Mouse (Mus musculus): ENCODE measurements at regions not wholly inside any gene's neighbourhood (a gene's known extent, or its start where the extent isn't known, plus 50 kb on each side); places are given as distances from the start of the nearest gene placed in this dataset.

GRCm38 (mm10) chr17:65169981-65170617 is 334.2 kb upstream of the 4930583I09Rik start:
- H3K4me3 ChIP-seq (ENCODE audit: low read depth, low read length), result no peak overlapping the region
- H3K4me1 ChIP-seq (ENCODE audit: control insufficient read depth, insufficient read depth, low read length), result no peaks in the 10 kb centered on the region
- no peak overlapping the region for H3K9ac ChIP-seq (replicated peaks; ENCODE audit: low read depth, low read length)
- 70% methylated on average over 4 of the region's 4 CpGs for WGBS
- no peaks in the 10 kb centered on the region for H3K27me3 ChIP-seq (ENCODE audit: control insufficient read depth, insufficient read depth, low read length)
- H3K4me2 ChIP-seq (replicated peaks; ENCODE audit: low read depth, low read length), result no peak overlapping the region
- no peak for ATAC-seq (ENCODE audit: insufficient number of reproducible peaks, insufficient read depth, low FRiP score, low read depth)
- no peaks in the 10 kb centered on the region for H3K9me3 ChIP-seq (ENCODE audit: control insufficient read depth, low read depth, low read length)
- H3K36me3 ChIP-seq (ENCODE audit: control insufficient read depth, insufficient read depth, low read length), result no peaks in the 10 kb centered on the region
- H3K27ac ChIP-seq (ENCODE audit: low read length), result no peak overlapping the region

- no peak for ATAC-seq (ENCODE audit: insufficient number of reproducible peaks, insufficient read depth, low FRiP score, low read depth)
- no peak overlapping the region for H3K9ac ChIP-seq (replicated peaks; ENCODE audit: low read depth, low read length)
- H3K4me3 ChIP-seq (ENCODE audit: low read depth, low read length), result no peak overlapping the region
- H3K9me3 ChIP-seq (ENCODE audit: control insufficient read depth, low read depth, low read length), result 0 out of 2 replicates have a peak, but pooled peaks cover 4% of the 10 kb centered on the region
- no peak overlapping the region for H3K4me2 ChIP-seq (replicated peaks; ENCODE audit: low read depth, low read length)
- H3K36me3 ChIP-seq (ENCODE audit: control insufficient read depth, insufficient read depth, low read length), result no peaks in the 10 kb centered on the region
- WGBS, result 87% methylated on average over 2 of the region's 2 CpGs
- no peaks in the 10 kb centered on the region for H3K4me1 ChIP-seq (ENCODE audit: control insufficient read depth, insufficient read depth, low read length)
- no peaks in the 10 kb centered on the region for H3K27me3 ChIP-seq (ENCODE audit: control insufficient read depth, insufficient read depth, low read length)
- H3K27ac ChIP-seq (ENCODE audit: low read length), result no peak overlapping the region
Measured at GRCm38 (mm10) chr17:65146376-65146775, 310.5 kb upstream of the 4930583I09Rik start.

DNA sequence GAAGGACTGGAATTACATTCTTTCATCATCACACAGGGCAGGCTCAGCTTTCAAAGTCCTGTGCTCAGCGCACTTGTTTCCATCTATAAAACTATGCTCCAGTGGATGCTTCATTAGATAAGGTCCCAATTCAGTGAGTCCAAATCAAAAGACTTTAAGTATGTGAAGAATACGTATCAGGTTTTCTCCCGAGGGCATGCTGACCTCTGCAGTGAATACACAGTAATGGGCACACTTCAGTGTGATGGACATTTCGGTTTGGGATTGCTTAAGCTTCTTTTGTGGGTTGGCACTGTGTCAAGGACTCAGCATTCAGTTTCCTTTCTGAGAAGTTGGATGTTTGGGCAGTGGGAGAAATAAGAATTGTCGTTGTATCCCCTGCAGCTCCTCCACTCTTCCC is 278.8 kb upstream of the 4930583I09Rik start:
- Histone ChIP-seq H3K4me3 (ENCODE audit: low read depth, low read length) (no peak overlapping the region), H3K9ac (replicated peaks; ENCODE audit: low read depth, low read length) (no peak overlapping the region), H3K36me3 (ENCODE audit: control insufficient read depth, insufficient read depth, low read length) (no peaks in the 10 kb centered on the region), H3K27me3 (ENCODE audit: control insufficient read depth, insufficient read depth, low read length) (no peaks in the 10 kb centered on the region), H3K9me3 (ENCODE audit: control insufficient read depth, low read depth, low read length) (no peaks in the 10 kb centered on the region), H3K4me1 (ENCODE audit: control insufficient read depth, insufficient read depth, low read length) (no peaks in the 10 kb centered on the region), H3K27ac (ENCODE audit: low read length) (no peak overlapping the region), H3K4me2 (replicated peaks; ENCODE audit: low read depth, low read length) (no peak overlapping the region)
- no peak for ATAC-seq (ENCODE audit: insufficient number of reproducible peaks, insufficient read depth, low FRiP score, low read depth)
- WGBS, result 83% methylated on average over 5 of the region's 5 CpGs

GRCm38 (mm10) chr17:65113121-65113520 is 277.2 kb upstream of the 4930583I09Rik start:
- Histone ChIP-seq H3K9me3 (ENCODE audit: control insufficient read depth, low read depth, low read length) (no peaks in the 10 kb centered on the region), H3K9ac (replicated peaks; ENCODE audit: low read depth, low read length) (no peak overlapping the region), H3K27ac (ENCODE audit: low read length) (no peak overlapping the region), H3K36me3 (ENCODE audit: control insufficient read depth, insufficient read depth, low read length) (no peaks in the 10 kb centered on the region), H3K4me2 (replicated peaks; ENCODE audit: low read depth, low read length) (no peak overlapping the region), H3K4me1 (ENCODE audit: control insufficient read depth, insufficient read depth, low read length) (no peaks in the 10 kb centered on the region), H3K27me3 (ENCODE audit: control insufficient read depth, insufficient read depth, low read length) (no peaks in the 10 kb centered on the region), H3K4me3 (ENCODE audit: low read depth, low read length) (no peak overlapping the region)
- ATAC-seq (ENCODE audit: insufficient number of reproducible peaks, insufficient read depth, low FRiP score, low read depth), result no peak
- 60% methylated on average over 3 of the region's 3 CpGs for WGBS

DNA sequence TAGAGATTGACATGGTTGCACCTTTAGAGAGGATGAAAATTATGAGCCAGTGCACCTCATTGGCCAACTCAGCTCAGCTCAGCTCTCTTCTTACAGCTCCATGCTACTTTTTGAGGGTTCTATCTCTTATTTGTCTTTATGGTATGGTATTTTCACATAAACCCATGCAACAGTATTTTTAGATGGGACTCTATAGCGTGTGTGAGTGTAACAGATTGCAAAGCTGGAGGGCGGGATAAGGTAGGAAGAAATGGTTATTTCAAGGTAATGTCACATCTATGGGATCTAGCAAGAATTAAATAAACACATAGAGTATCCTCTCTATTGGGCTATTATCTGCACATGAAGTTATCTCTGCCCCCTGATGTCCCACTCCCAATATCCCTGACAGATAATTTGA is 269.8 kb upstream of the 4930583I09Rik start:
- Histone ChIP-seq H3K27ac (ENCODE audit: low read length) (no peak overlapping the region), H3K9me3 (ENCODE audit: control insufficient read depth, low read depth, low read length) (0 out of 2 replicates have a peak, but pooled peaks cover 3% of the 10 kb centered on the region), H3K27me3 (ENCODE audit: control insufficient read depth, insufficient read depth, low read length) (no peaks in the 10 kb centered on the region), H3K36me3 (ENCODE audit: control insufficient read depth, insufficient read depth, low read length) (no peaks in the 10 kb centered on the region), H3K9ac (replicated peaks; ENCODE audit: low read depth, low read length) (no peak overlapping the region), H3K4me2 (replicated peaks; ENCODE audit: low read depth, low read length) (no peak overlapping the region), H3K4me3 (ENCODE audit: low read depth, low read length) (no peak overlapping the region), H3K4me1 (ENCODE audit: control insufficient read depth, insufficient read depth, low read length) (no peaks in the 10 kb centered on the region)
- WGBS, result 92% methylated on average over 2 of the region's 2 CpGs
- ATAC-seq (ENCODE audit: insufficient number of reproducible peaks, insufficient read depth, low FRiP score, low read depth), result no peak

- Histone ChIP-seq H3K4me1 (ENCODE audit: control insufficient read depth, insufficient read depth, low read length) (no peaks in the 10 kb centered on the region), H3K9me3 (ENCODE audit: control insufficient read depth, low read depth, low read length) (0 out of 2 replicates have a peak, but pooled peaks cover 3% of the 10 kb centered on the region), H3K4me3 (ENCODE audit: low read depth, low read length) (no peak overlapping the region), H3K36me3 (ENCODE audit: control insufficient read depth, insufficient read depth, low read length) (no peaks in the 10 kb centered on the region), H3K27me3 (ENCODE audit: control insufficient read depth, insufficient read depth, low read length) (no peaks in the 10 kb centered on the region), H3K9ac (replicated peaks; ENCODE audit: low read depth, low read length) (no peak overlapping the region), H3K27ac (ENCODE audit: low read length) (no peak overlapping the region), H3K4me2 (replicated peaks; ENCODE audit: low read depth, low read length) (no peak overlapping the region)
- ATAC-seq (ENCODE audit: insufficient number of reproducible peaks, insufficient read depth, low FRiP score, low read depth), result no peak
- WGBS, result 53% methylated on average over 6 of the region's 6 CpGs
Measured at GRCm38 (mm10) chr17:65101157-65101556, 265.3 kb upstream of the 4930583I09Rik start.

- Histone ChIP-seq H3K4me3 (ENCODE audit: low read depth, low read length) (no peak overlapping the region), H3K9me3 (ENCODE audit: control insufficient read depth, low read depth, low read length) (no peaks in the 10 kb centered on the region), H3K4me2 (replicated peaks; ENCODE audit: low read depth, low read length) (no peak overlapping the region), H3K4me1 (ENCODE audit: control insufficient read depth, insufficient read depth, low read length) (no peaks in the 10 kb centered on the region), H3K27ac (ENCODE audit: low read length) (no peak overlapping the region), H3K27me3 (ENCODE audit: control insufficient read depth, insufficient read depth, low read length) (no peaks in the 10 kb centered on the region), H3K9ac (replicated peaks; ENCODE audit: low read depth, low read length) (no peak overlapping the region), H3K36me3 (ENCODE audit: control insufficient read depth, insufficient read depth, low read length) (no peaks in the 10 kb centered on the region)
- no peak for ATAC-seq (ENCODE audit: insufficient number of reproducible peaks, insufficient read depth, low FRiP score, low read depth)
- 81% methylated on average over 8 of the region's 8 CpGs for WGBS
Measured at GRCm38 (mm10) chr17:65082249-65082648, 246.4 kb upstream of the 4930583I09Rik start.

- Histone ChIP-seq H3K27me3 (ENCODE audit: control insufficient read depth, insufficient read depth, low read length) (no peaks in the 10 kb centered on the region), H3K27ac (ENCODE audit: low read length) (no peak overlapping the region), H3K36me3 (ENCODE audit: control insufficient read depth, insufficient read depth, low read length) (no peaks in the 10 kb centered on the region), H3K9ac (replicated peaks; ENCODE audit: low read depth, low read length) (no peak overlapping the region), H3K4me2 (replicated peaks; ENCODE audit: low read depth, low read length) (no peak overlapping the region), H3K4me1 (ENCODE audit: control insufficient read depth, insufficient read depth, low read length) (no peaks in the 10 kb centered on the region), H3K4me3 (ENCODE audit: low read depth, low read length) (no peak overlapping the region), H3K9me3 (ENCODE audit: control insufficient read depth, low read depth, low read length) (no peaks in the 10 kb centered on the region)
- 79% methylated on average over 2 of the region's 2 CpGs for WGBS
- ATAC-seq (ENCODE audit: insufficient number of reproducible peaks, insufficient read depth, low FRiP score, low read depth), result no peak
Measured at GRCm38 (mm10) chr17:65081779-65082086, 245.9 kb upstream of the 4930583I09Rik start.

GRCm38 (mm10) chr17:65081072-65081778 is 245.4 kb upstream of the 4930583I09Rik start:
- no peaks in the 10 kb centered on the region for H3K4me1 ChIP-seq (ENCODE audit: control insufficient read depth, insufficient read depth, low read length)
- H3K9ac ChIP-seq (replicated peaks; ENCODE audit: low read depth, low read length), result no peak overlapping the region
- H3K9me3 ChIP-seq (ENCODE audit: control insufficient read depth, low read depth, low read length), result no peaks in the 10 kb centered on the region
- H3K36me3 ChIP-seq (ENCODE audit: control insufficient read depth, insufficient read depth, low read length), result no peaks in the 10 kb centered on the region
- H3K4me3 ChIP-seq (ENCODE audit: low read depth, low read length), result no peak overlapping the region
- ATAC-seq (ENCODE audit: insufficient number of reproducible peaks, insufficient read depth, low FRiP score, low read depth), result no peak
- 69% methylated on average over 9 of the region's 9 CpGs for WGBS
- no peaks in the 10 kb centered on the region for H3K27me3 ChIP-seq (ENCODE audit: control insufficient read depth, insufficient read depth, low read length)
- H3K4me2 ChIP-seq (replicated peaks; ENCODE audit: low read depth, low read length), result no peak overlapping the region
- no peak overlapping the region for H3K27ac ChIP-seq (ENCODE audit: low read length)
